Mouse (Mus musculus) gastrocnemius, postnatal 14 days (tissue): ENCODE results near the gene Olfr374. TPM values are rescaled to one million over a fixed set of nuclear protein-coding genes. Genes with fewer than 3 reads are reported as not detected.

ENCODE experiments used
- DNase-seq: peaks from one replicate; pipeline ENCODE4 v3.0.0; 2021; ENCODE audit warnings: mixed read lengths
- intact Hi-C: fragments of 180-260 bp; cut with DNase I; formaldehyde crosslinking; loops from one replicate; pipeline ENCODE4 v1.15.1; 2025; ENCODE audit warnings: low total_unique reads
- total RNA-seq, 2 experiments: library from RNA; stranded (reverse); gene quantifications; 2 replicates each; pipeline ENCODE4 v1.2.3; 2021

Gene Olfr374
- total RNA-seq, 2 experiments from 2014 or later: not detected

- DNase-seq: peak; percentile 72
- intact Hi-C loops: no loop called here
These were observed 28.1 kb downstream of the Olfr374 start, which contains the start of gene Tpm4 for GRCm38 (mm10) chr8:72134756-72135445. Gene Tpm4, plus strand, starts transcription at chr8:72134975.

GRCm38 (mm10) chr8:72135446-72136301, 28.8 kb downstream of the Olfr374 start:
- intact Hi-C loops: no loop called here
- peak; percentile 41 for DNase-seq

GRCm38 (mm10) chr8:72136302-72136978, 29.6 kb downstream of the Olfr374 start:
- DNase-seq: peak; percentile 67
- intact Hi-C loops: no loop called here

- DNase-seq: no peak
- intact Hi-C loops: no loop called here
These were observed 30.6 kb downstream of the Olfr374 start for GRCm38 (mm10) chr8:72137431-72137830.

- intact Hi-C loops: no loop called here
- DNase-seq: no peak
These were observed 31.6 kb downstream of the Olfr374 start for GRCm38 (mm10) chr8:72138456-72138855.

- intact Hi-C loops: no loop called here
- no peak for DNase-seq
These were observed 36.5 kb downstream of the Olfr374 start for GRCm38 (mm10) chr8:72143256-72143824.

- no peak for DNase-seq
- intact Hi-C loops: no loop called here
These were observed 37.6 kb downstream of the Olfr374 start for GRCm38 (mm10) chr8:72144345-72144975.

GRCm38 (mm10) chr8:72145511-72145910, 38.7 kb downstream of the Olfr374 start:
- intact Hi-C loops: no loop called here
- no peak for DNase-seq

GRCm38 (mm10) chr8:72146056-72146455, 39.2 kb downstream of the Olfr374 start:
- intact Hi-C loops: no loop called here
- DNase-seq: no peak

- intact Hi-C loops: no loop called here
- no peak for DNase-seq
These were observed 39.7 kb downstream of the Olfr374 start for GRCm38 (mm10) chr8:72146556-72146955.

GRCm38 (mm10) chr8:72147266-72147665, 40.4 kb downstream of the Olfr374 start:
- intact Hi-C loops: no loop called here
- no peak for DNase-seq

GRCm38 (mm10) chr8:72149056-72149455, 42.2 kb downstream of the Olfr374 start:
- intact Hi-C loops: no loop called here
- DNase-seq: no peak

- DNase-seq: no peak
- intact Hi-C loops: no loop called here
These were observed 44.7 kb downstream of the Olfr374 start for GRCm38 (mm10) chr8:72151418-72152078.

GRCm38 (mm10) chr8:72153382-72153781, 46.5 kb downstream of the Olfr374 start:
- DNase-seq: no peak
- intact Hi-C loops: no loop called here

- intact Hi-C loops: no loop called here
- DNase-seq: no peak
These were observed 51.3 kb downstream of the Olfr374 start for GRCm38 (mm10) chr8:72158096-72158495.

- DNase-seq: no peak
- intact Hi-C loops: no loop called here
These were observed 51.9 kb downstream of the Olfr374 start for GRCm38 (mm10) chr8:72158726-72159125.

GRCm38 (mm10) chr8:72160007-72160406, 53.2 kb downstream of the Olfr374 start:
- intact Hi-C loops: no loop called here
- DNase-seq: no peak

- DNase-seq: peak; percentile 99
- intact Hi-C loops: no loop called here
These were observed 54.2 kb downstream of the Olfr374 start, which contains the start of gene Rab8a for GRCm38 (mm10) chr8:72160707-72161697. Gene Rab8a, plus strand, starts transcription at chr8:72161200.
